ENCODE assay signal across 17 mouse cellular contexts in genomic region chr5:14660637-14661036, GRCm38 (mm10).
"Had no signal": no experiment of that assay in that cellular context is flagged by ENCODE, and none has a peak within 500 bp of the region (broad histone marks: within the 10 kb centered on the region; RNA-seq: fewer than 3 reads in every experiment).

No protein-coding gene starts in this region.

- H3K27me3 ChIP-seq: limb, embryonic 13.5 days; liver, embryonic 12.5 days; liver, embryonic 15.5 days; lung, embryonic 15.5 days; midbrain, embryonic 12.5 days had no signal

- H3K36me3 ChIP-seq: limb, embryonic 10.5 days; limb, embryonic 13.5 days; liver, embryonic 12.5 days; liver, embryonic 15.5 days; lung, embryonic 15.5 days; midbrain, embryonic 12.5 days had no signal

- DNase-seq: kidney, adult 2 months; kidney, postnatal 25 days; layer of hippocampus, adult 9-11 months; liver; lung, adult 18-20 months; lung, postnatal 14 days; lung, postnatal 4 days; thymus, adult 18-20 months; thymus, postnatal 36 days had no signal

- H3K9me3 ChIP-seq: limb, embryonic 10.5 days; limb, embryonic 13.5 days; liver, embryonic 12.5 days; liver, embryonic 15.5 days; lung, embryonic 15.5 days; midbrain, embryonic 12.5 days had no signal

- H3K9ac ChIP-seq: limb, embryonic 13.5 days; liver, embryonic 12.5 days; liver, embryonic 15.5 days; lung, embryonic 15.5 days; midbrain, embryonic 12.5 days had no signal

- H3K4me1 ChIP-seq: limb, embryonic 10.5 days; limb, embryonic 13.5 days; liver, embryonic 12.5 days; liver, embryonic 15.5 days; lung, embryonic 15.5 days; midbrain, embryonic 12.5 days had no signal

- H3K4me2 ChIP-seq: limb, embryonic 13.5 days; liver, embryonic 12.5 days; liver, embryonic 15.5 days; lung, embryonic 15.5 days; midbrain, embryonic 12.5 days had no signal

- ATAC-seq: liver, embryonic 12.5 days had no signal

- H3K4me3 ChIP-seq: layer of hippocampus, adult 2 months; limb, embryonic 10.5 days; limb, embryonic 13.5 days; liver, embryonic 12.5 days; liver, embryonic 15.5 days; lung, embryonic 15.5 days; midbrain, embryonic 12.5 days had no signal

- H3K27ac ChIP-seq: kidney, postnatal 0 days; layer of hippocampus, adult 2 months; limb, embryonic 10.5 days; limb, embryonic 13.5 days; liver, embryonic 12.5 days; liver, embryonic 15.5 days; lung, embryonic 15.5 days; midbrain, embryonic 12.5 days had no signal
